Mouse (Mus musculus) ZHBTc4 (cell line): Measurements from ENCODE around the gene Atp5g3.
"Not testable (repeated sequence)": the region's sequence is repeated elsewhere in the genome, so short reads cannot be mapped to it uniquely, and the experiment has no call there.

Experiments
- DNase-seq: peaks from one replicate; pipeline ENCODE4 v3.0.0-alpha.2; 2011; ENCODE audit warnings: low read depth, low spot score

Gene Atp5g3

DNA sequence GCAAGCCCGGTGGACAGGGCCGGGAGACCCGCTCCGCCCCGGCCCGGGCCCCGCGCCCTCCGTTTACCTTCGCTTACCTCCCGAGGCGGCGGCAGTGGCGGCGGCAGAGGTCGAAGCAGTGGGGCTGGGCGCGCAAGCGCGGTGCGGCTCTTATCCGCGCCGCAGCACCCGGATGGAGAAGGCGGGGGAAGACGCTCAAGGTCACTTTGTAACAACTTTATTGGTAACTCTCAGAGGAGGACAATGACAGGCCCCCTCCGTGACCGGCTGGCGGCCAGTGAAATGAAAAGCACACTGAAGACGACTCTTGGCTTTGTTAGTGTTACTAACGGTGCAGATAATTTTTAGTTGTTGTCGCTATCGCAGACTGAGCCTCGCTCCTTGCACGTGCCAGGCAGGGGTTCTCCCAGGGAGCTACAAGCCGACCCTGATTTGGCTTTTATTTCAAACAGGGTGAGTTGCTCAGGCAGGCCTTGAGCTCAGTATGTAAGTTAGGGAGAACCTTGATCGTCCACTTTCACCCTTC, at the start of gene Atp5g3:
Atp5g3 (minus strand) TSS at position 152 of the 526 bp plus-strand sequence.
- DNase-seq, result peak; percentile 97

- DNase-seq, result no peak
Observed at GRCm38 (mm10) chr2:73958342-73958741, 47.2 kb upstream of the Atp5g3 start.

- no peak for DNase-seq
Observed at GRCm38 (mm10) chr2:73953612-73954011, 42.5 kb upstream of the Atp5g3 start.

GRCm38 (mm10) chr2:73952597-73953219, 41.6 kb upstream of the Atp5g3 start:
- DNase-seq, result no peak

DNA sequence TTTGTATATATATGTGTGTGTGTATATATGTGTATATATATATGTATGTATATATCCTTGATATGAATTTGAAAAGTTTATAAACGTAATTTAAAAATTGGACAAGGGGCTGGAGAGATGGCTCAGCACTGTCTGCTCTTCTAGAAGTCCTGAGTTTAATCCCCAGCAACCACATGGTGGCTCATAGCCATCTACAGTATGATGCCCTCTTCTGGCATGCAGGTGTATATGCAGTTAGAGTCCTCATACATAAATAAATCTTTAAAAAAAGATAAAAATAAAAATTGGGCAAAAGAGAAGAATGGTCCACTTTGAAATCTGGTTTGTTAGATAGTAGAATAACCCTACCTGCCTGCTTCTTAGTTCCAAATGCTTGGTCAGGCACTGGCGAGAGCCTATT, 36.2 kb upstream of the Atp5g3 start:
- peak; percentile 25 for DNase-seq

- peak; percentile 74 for DNase-seq
Observed at GRCm38 (mm10) chr2:73943735-73944134, 32.6 kb upstream of the Atp5g3 start.

- DNase-seq, result no peak
Observed at GRCm38 (mm10) chr2:73942844-73943243, 31.7 kb upstream of the Atp5g3 start.

- no peak for DNase-seq
Observed at GRCm38 (mm10) chr2:73941281-73941680, 30.2 kb upstream of the Atp5g3 start.

DNA sequence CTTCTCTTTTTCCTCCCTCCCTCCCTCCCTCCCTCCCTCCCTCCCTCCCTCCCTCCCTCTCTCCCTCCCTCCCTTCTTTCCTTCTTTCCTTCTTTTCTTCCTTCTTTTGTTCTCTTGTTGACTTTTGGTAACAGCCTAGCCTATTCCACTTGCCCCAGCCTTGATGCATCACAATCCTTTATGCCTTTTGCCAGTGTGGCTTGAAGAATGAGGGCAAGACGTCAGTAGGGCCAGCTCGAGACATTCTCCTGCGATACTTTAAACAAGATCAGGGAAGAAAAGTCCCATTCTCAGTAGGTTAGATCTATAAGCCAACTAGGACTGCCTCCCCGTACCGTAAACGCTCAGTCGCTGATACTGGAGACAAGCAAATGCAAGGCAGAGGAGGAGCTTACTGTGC, 29.3 kb upstream of the Atp5g3 start:
- no peak for DNase-seq

DNA sequence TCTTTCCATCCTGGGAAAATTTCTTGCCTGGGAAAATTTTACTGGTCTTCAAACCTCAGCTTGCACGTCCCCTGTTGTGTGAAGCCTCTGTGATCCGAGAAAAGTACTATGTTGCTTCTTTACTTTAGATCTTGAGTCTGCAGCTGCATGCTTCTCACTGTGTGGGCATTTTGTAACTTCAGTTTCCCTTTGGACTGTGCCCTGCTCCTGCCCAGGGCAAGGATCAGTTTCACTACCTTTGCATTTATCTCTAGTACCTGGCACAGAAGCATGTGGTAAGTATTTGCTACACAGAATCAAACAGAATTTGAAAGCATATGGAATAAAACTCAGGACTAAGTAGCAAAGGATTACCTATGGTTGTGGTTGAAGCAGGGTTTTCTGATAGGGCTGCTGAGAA, 27.8 kb upstream of the Atp5g3 start:
- no peak for DNase-seq

GRCm38 (mm10) chr2:73932676-73933313, 21.7 kb upstream of the Atp5g3 start:
- no peak for DNase-seq

DNA sequence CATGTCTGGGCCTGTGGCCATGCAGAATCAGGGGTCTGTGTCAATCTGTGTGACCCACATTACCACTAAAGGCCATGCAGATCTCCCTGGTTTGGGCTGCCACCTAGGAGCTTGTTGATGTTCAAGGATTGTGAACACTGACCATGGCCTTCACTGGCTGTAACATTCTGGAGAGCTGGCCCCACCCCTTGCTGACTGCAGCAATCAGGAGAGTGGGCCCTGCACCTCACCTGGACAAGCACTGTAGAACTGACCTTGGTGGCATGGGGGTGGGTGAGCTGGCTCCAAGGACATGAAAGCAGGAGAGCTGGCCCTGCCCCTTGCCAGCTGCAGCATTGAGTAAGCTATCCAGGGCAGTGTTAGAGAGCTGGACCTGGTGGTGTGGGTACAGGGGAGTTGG, 16.6 kb upstream of the Atp5g3 start:
- DNase-seq, result no peak

GRCm38 (mm10) chr2:73925539-73925938, 14.4 kb upstream of the Atp5g3 start:
- DNase-seq, result no peak

GRCm38 (mm10) chr2:73925089-73925488, 14.0 kb upstream of the Atp5g3 start:
- peak; percentile 54 for DNase-seq

- DNase-seq, result no peak
Observed at GRCm38 (mm10) chr2:73919642-73920041, 8.5 kb upstream of the Atp5g3 start.

GRCm38 (mm10) chr2:73912264-73912663, 1.1 kb upstream of the Atp5g3 start:
- DNase-seq, result no peak

DNA sequence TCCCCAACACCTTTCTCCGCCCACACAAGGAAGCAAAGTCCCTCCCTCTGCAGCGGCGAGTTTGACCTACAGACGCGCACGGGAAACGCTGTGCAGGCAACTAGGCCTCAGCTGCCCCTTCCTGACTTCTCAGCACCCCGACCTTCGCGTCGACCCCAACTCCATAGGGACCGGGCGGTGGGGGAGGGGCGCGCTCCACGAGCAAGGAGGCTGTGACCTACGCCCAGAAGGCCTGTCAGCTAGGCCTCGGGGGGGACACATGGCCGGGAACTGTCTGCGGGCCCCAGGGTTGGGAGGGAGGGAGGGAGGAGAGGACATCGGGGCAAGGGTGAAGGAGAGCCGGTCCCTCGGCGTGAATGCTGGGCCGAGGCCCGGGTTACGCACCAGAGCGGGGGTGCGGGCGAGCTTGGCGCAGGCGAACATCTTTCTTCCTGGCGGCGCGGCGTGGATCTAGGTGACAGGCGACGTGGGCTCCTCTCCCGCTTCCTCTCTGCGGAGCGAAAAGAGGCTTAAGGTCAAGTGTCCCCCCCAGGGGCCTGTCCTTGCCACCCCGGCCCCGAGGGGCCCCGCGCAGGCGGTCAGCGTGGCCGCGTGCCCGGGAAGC, 453 bp downstream of the Atp5g3 start:
- peak; percentile 57 for DNase-seq

- DNase-seq, result no peak
Observed at GRCm38 (mm10) chr2:73909116-73909515, 2.0 kb downstream of the Atp5g3 start.

DNA sequence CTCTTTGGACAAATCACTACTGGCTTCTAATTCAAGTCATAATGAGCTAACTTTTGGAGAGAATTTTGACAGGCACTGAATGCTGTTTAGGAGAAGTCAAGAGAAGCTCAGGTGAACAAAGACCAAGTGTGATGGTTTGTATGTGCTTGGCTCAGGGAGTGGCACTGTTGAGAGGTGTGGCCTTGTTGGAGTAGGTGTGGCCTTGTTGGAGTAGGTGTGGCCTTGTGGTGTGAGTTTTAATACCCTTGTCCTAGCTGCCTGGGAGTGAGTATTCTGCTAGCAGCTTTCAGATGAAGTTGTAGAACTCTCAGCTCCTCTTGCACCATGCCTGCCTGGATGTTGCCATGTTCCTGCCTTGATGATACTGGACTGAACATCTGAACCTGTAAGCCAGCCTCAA, 6.4 kb downstream of the Atp5g3 start:
- DNase-seq, result peak; percentile 70

DNA sequence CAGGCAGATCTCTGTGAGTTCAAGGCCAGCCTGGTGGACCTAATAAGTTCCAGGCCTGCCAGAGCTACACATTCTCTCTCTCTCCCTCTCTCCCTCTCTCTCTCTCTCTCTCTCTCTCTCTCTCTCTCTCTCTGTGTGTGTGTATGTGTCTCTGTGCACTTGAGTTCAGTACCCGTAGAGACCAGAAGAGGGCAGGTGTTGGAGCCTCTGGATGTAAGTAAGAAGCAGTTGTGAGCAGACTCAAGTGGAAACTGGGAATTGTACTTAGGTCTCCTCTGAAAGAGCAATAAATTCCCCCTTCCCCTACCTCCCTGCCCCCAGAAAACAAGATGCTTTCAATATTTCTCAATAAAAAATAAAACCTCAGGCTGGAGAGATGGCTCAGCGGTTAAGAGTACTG, 7.6 kb downstream of the Atp5g3 start:
- DNase-seq, result peak; percentile 74

GRCm38 (mm10) chr2:73902328-73902727, 8.8 kb downstream of the Atp5g3 start:
- DNase-seq, result not testable (repeated sequence)

DNA sequence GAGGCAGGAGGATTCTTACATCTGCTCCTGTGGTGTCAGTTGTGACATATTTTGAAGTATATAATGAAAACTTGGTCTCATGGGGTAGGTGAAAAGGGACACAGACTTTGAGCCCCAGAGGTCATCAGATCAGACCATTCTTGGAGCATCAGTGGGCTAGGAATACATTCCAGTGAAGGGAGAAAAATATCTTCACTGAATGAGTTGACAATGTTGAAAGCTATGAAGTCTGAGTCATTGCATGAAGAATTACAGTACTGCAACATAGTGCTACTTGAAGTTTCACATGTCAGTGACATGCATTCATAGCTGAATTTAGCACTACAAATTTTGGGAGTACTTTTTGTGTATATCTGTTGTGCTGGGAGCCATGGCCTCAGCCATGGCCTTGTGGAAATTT, 10.0 kb downstream of the Atp5g3 start:
- DNase-seq, result no peak

- no peak for DNase-seq
Observed at GRCm38 (mm10) chr2:73900364-73900763, 10.8 kb downstream of the Atp5g3 start.
